Mouse (Mus musculus) heart, embryonic 13.5 days (tissue): Measurements from ENCODE around the gene Rnf187. TPM values are rescaled to one million over a fixed set of nuclear protein-coding genes. Genes with fewer than 3 reads are reported as not detected.

Source experiments
- ATAC-seq: fragments of 200-750 bp; cut with Nextera tagmentation; 2 replicates; pipeline ENCODE4 v1.8.0; 2017; ENCODE audit warnings: moderate TSS enrichment; ENCODE audit not compliant: insufficient number of reproducible peaks, low FRiP score, low TSS enrichment; ENCODE audit errors: extremely low read depth
- H3K27ac ChIP-seq: fragments of 300-500 bp; sonication (generic); replicated peaks from 2 replicates; pipeline ENCODE4 v1.5.1; 2015; ENCODE audit warnings: moderate library complexity, mild to moderate bottlenecking, inconsistent platforms
- H3K27me3 ChIP-seq: fragments of 300-500 bp; sonication (generic); replicated peaks from 2 replicates; pipeline ENCODE4 v1.6.1; 2015; ENCODE audit warnings: mild to moderate bottlenecking, inconsistent platforms
- H3K36me3 ChIP-seq: fragments of 300-500 bp; sonication (generic); 2 replicates; pipeline ENCODE4 v1.6.1; 2015; ENCODE audit warnings: mild to moderate bottlenecking, inconsistent platforms
- H3K4me1 ChIP-seq: fragments of 300-500 bp; sonication (generic); 2 replicates; pipeline ENCODE4 v1.6.1; 2015; ENCODE audit warnings: inconsistent platforms
- H3K4me2 ChIP-seq: fragments of 300-500 bp; sonication (generic); 2 replicates; pipeline ENCODE4 v1.6.1; 2015; ENCODE audit warnings: inconsistent platforms, mild to moderate bottlenecking, moderate library complexity
- H3K4me3 ChIP-seq: fragments of 300-500 bp; sonication (generic); 2 replicates; pipeline ENCODE4 v1.5.1; 2015; ENCODE audit warnings: moderate library complexity, mild to moderate bottlenecking, inconsistent platforms
- H3K9ac ChIP-seq: fragments of 300-500 bp; sonication (generic); 2 replicates; pipeline ENCODE4 v1.6.1; 2015; ENCODE audit warnings: inconsistent platforms, mild to moderate bottlenecking, moderate library complexity
- H3K9me3 ChIP-seq: fragments of 300-500 bp; sonication (generic); 2 replicates; pipeline ENCODE4 v1.6.1; 2016; ENCODE audit warnings: inconsistent platforms
- WGBS: fragments of 180-500 bp; shearing (Covaris S2); methylation state at CpG from one replicate; pipeline ENCODE4 v1.1.7; 2015; ENCODE audit warnings: mixed read lengths; 5-methylcytosine and 5-hydroxymethylcytosine counted together
- polyA plus RNA-seq: library from polyadenylated mRNA; unstranded; fragments of >200 nt; fragmentation: Nextera tagmentation; extraction: Ambion mirVana; gene quantifications from 2 replicates; pipeline ENCODE4 v1.2.1, GENCODE M21; 2015

Rnf187 gene
- polyA plus RNA-seq, 1 experiment from 2014 or later, result 151 TPM

GRCm38 (mm10) chr11:58964216-58964615 is 25.5 kb upstream of the Rnf187 start:
- Histone ChIP-seq H3K9ac (no peak overlapping the region), H3K27me3 (peaks cover 35% of the 10 kb centered on the region), H3K27ac (no peak overlapping the region), H3K4me2 (no peak overlapping the region), H3K36me3 (0 out of 2 replicates have a peak, but pooled peaks cover 2% of the 10 kb centered on the region), H3K4me1 (peaks cover 35% of the 10 kb centered on the region), H3K9me3 (peaks cover 9% of the 10 kb centered on the region; the same call in 1 of the 2 replicates), H3K4me3 (no peak overlapping the region)
- WGBS, result 75% methylated on average over 7 of the region's 7 CpGs
- ATAC-seq, result no peak

- no peak overlapping the region for H3K4me2 ChIP-seq
- peaks cover 35% of the 10 kb centered on the region for H3K27me3 ChIP-seq
- peaks cover 35% of the 10 kb centered on the region for H3K4me1 ChIP-seq
- H3K36me3 ChIP-seq, result no peaks in the 10 kb centered on the region
- no peak for ATAC-seq
- no peak overlapping the region for H3K27ac ChIP-seq
- peaks cover 9% of the 10 kb centered on the region; the same call in 1 of the 2 replicates for H3K9me3 ChIP-seq
- WGBS, result 34% methylated on average over 17 of the region's 17 CpGs
- H3K9ac ChIP-seq, result no peak overlapping the region
- H3K4me3 ChIP-seq, result no peak overlapping the region
Measured at GRCm38 (mm10) chr11:58963543-58963942, 24.8 kb upstream of the Rnf187 start.

- no peak overlapping the region for H3K9ac ChIP-seq
- H3K27ac ChIP-seq, result no peak overlapping the region
- peak overlapping the region; percentile 20; the same call in 1 of the 2 replicates for H3K4me3 ChIP-seq
- 47% methylated on average over 50 of the region's 50 CpGs for WGBS
- H3K27me3 ChIP-seq, result peaks cover 35% of the 10 kb centered on the region
- peak overlapping the region; percentile 22 for H3K4me2 ChIP-seq
- H3K4me1 ChIP-seq, result peaks cover 43% of the 10 kb centered on the region
- H3K9me3 ChIP-seq, result peaks cover 9% of the 10 kb centered on the region; the same call in 1 of the 2 replicates
- H3K36me3 ChIP-seq, result peaks cover 16% of the 10 kb centered on the region
- no peak for ATAC-seq
Measured at GRCm38 (mm10) chr11:58961364-58962177, 22.9 kb upstream of the Rnf187 start.

- 3% methylated on average over 40 of the region's 40 CpGs for WGBS
- Histone ChIP-seq H3K27ac (peak overlapping the region; percentile 53; the same call in 1 of the 2 replicates), H3K27me3 (peaks cover 35% of the 10 kb centered on the region), H3K4me3 (peak overlapping the region; percentile 63), H3K36me3 (peaks cover 16% of the 10 kb centered on the region), H3K9me3 (peaks cover 9% of the 10 kb centered on the region; the same call in 1 of the 2 replicates), H3K4me2 (peak overlapping the region; percentile 85), H3K9ac (peak overlapping the region; percentile 76), H3K4me1 (peaks cover 41% of the 10 kb centered on the region)
- ATAC-seq, result no peak; the same call in 1 of the 2 replicates
Measured at GRCm38 (mm10) chr11:58959921-58960465, 21.3 kb upstream of the Rnf187 start.

GRCm38 (mm10) chr11:58959186-58959825 is 20.6 kb upstream of the Rnf187 start:
- peak overlapping the region; percentile 63 for H3K4me3 ChIP-seq
- peaks cover 36% of the 10 kb centered on the region for H3K4me1 ChIP-seq
- ATAC-seq, result no peak
- peak overlapping the region; percentile 24; the same call in 1 of the 2 replicates for H3K27ac ChIP-seq
- peak overlapping the region; percentile 85 for H3K4me2 ChIP-seq
- H3K9me3 ChIP-seq, result peaks cover 9% of the 10 kb centered on the region; the same call in 1 of the 2 replicates
- H3K27me3 ChIP-seq, result peaks cover 33% of the 10 kb centered on the region
- peak overlapping the region; percentile 76 for H3K9ac ChIP-seq
- WGBS, result 35% methylated on average over 15 of the region's 15 CpGs
- H3K36me3 ChIP-seq, result peaks cover 16% of the 10 kb centered on the region

- Histone ChIP-seq H3K27me3 (peaks cover 26% of the 10 kb centered on the region), H3K4me1 (peaks cover 37% of the 10 kb centered on the region), H3K36me3 (peaks cover 16% of the 10 kb centered on the region), H3K4me3 (no peak overlapping the region), H3K4me2 (peak overlapping the region; percentile 85; the same call in 1 of the 2 replicates), H3K9ac (no peak overlapping the region), H3K9me3 (peaks cover 9% of the 10 kb centered on the region; the same call in 1 of the 2 replicates), H3K27ac (no peak overlapping the region)
- no peak for ATAC-seq
- WGBS, result 85% methylated on average over 6 of the region's 6 CpGs
Measured at GRCm38 (mm10) chr11:58958536-58958935, 19.8 kb upstream of the Rnf187 start.

GRCm38 (mm10) chr11:58957226-58957914 is 18.7 kb upstream of the Rnf187 start:
- H3K4me2 ChIP-seq, result peak overlapping the region; percentile 97
- H3K4me3 ChIP-seq, result peak overlapping the region; percentile 76
- H3K9ac ChIP-seq, result peak overlapping the region; percentile 96
- peaks cover 9% of the 10 kb centered on the region; the same call in 1 of the 2 replicates for H3K9me3 ChIP-seq
- ATAC-seq, result no peak
- H3K27me3 ChIP-seq, result peaks cover 14% of the 10 kb centered on the region
- peaks cover 16% of the 10 kb centered on the region for H3K36me3 ChIP-seq
- 82% methylated on average over 5 of the region's 5 CpGs for WGBS
- no peak overlapping the region for H3K27ac ChIP-seq
- H3K4me1 ChIP-seq, result peaks cover 44% of the 10 kb centered on the region

GRCm38 (mm10) chr11:58955868-58956257 is 17.1 kb upstream of the Rnf187 start:
- Histone ChIP-seq H3K9ac (peak overlapping the region; percentile 96), H3K9me3 (no peaks in the 10 kb centered on the region), H3K27me3 (peaks cover 11% of the 10 kb centered on the region), H3K4me3 (peak overlapping the region; percentile 76), H3K27ac (peak overlapping the region; percentile 100), H3K36me3 (peaks cover 16% of the 10 kb centered on the region), H3K4me1 (peaks cover 44% of the 10 kb centered on the region), H3K4me2 (peak overlapping the region; percentile 97)
- WGBS, result 44% methylated on average over 8 of the region's 8 CpGs
- ATAC-seq, result no peak

- ATAC-seq, result peak; percentile 23; the same call in 1 of the 2 replicates
- H3K27me3 ChIP-seq, result peaks cover 17% of the 10 kb centered on the region
- H3K36me3 ChIP-seq, result peaks cover 16% of the 10 kb centered on the region
- H3K9ac ChIP-seq, result peak overlapping the region; percentile 96
- under 1% methylated on average over 20 of the region's 20 CpGs for WGBS
- H3K9me3 ChIP-seq, result no peaks in the 10 kb centered on the region
- H3K4me2 ChIP-seq, result peak overlapping the region; percentile 97
- H3K4me3 ChIP-seq, result peak overlapping the region; percentile 76
- H3K27ac ChIP-seq, result peak overlapping the region; percentile 100
- peaks cover 42% of the 10 kb centered on the region for H3K4me1 ChIP-seq
Measured at GRCm38 (mm10) chr11:58955143-58955867, 16.6 kb upstream of the Rnf187 start.

- Histone ChIP-seq H3K4me2 (peak within 1 kb of the TSS; percentile 97), H3K4me3 (peak within 1 kb of the TSS; percentile 76), H3K4me1 (peaks cover 39% of the 10 kb centered on the region), H3K27me3 (peaks cover 23% of the 10 kb centered on the region), H3K9ac (peak within 1 kb of the TSS; percentile 96), H3K27ac (peak within 1 kb of the TSS; percentile 100), H3K36me3 (peaks cover 16% of the 10 kb centered on the region), H3K9me3 (no peaks in the 10 kb centered on the region)
- peak; percentile 86 for ATAC-seq
- WGBS, result under 1% methylated on average over 49 of the region's 49 CpGs
Measured at GRCm38 (mm10) chr11:58954420-58955142, 15.9 kb upstream of the Rnf187 start, which contains the start of the genes Hist3h2a and Trim17. Gene Hist3h2a, plus strand, starts transcription at chr11:58954685. Gene Trim17, plus strand, starts transcription at chr11:58954685.
